Mouse (Mus musculus) lung, adult 2 months (tissue): Measurements from ENCODE around the gene Pitpnc1.

Experiments
- CTCF ChIP-seq: fragments of 200-500 bp; IDR thresholded peaks from 2 replicates; pipeline ENCODE4 v1.5.1; 2011; ENCODE audit warnings: mild to moderate bottlenecking, low read length, control low read depth; ENCODE audit not compliant: insufficient read depth
- POLR2A ChIP-seq: fragments of 200-500 bp; IDR thresholded peaks from 2 replicates; pipeline ENCODE4 v1.6.1; 2011; ENCODE audit warnings: low read depth, mild to moderate bottlenecking, control low read depth, low read length, borderline replicate concordance; ENCODE audit errors: extremely low read depth

- TF ChIP-seq CTCF (no peak), POLR2A (no peak)
These were observed 100.8 kb downstream of the Pitpnc1 start for GRCm38 (mm10) chr11:107369661-107370060.
